Mouse (Mus musculus) erythroblast, embryonic 14.5 days (primary cell): Measurements from ENCODE around the gene Nfib.

Experiments
- GATA1 ChIP-seq: IDR thresholded peaks from 2 replicates; pipeline ENCODE4 v1.6.1; 2012; ENCODE audit warnings: low read length, inconsistent platforms, mixed read lengths
- TAL1 ChIP-seq: IDR thresholded peaks from 3 replicates; pipeline ENCODE4 v1.6.1; 2012; ENCODE audit warnings: low read length, inconsistent platforms, mixed read lengths

DNA sequence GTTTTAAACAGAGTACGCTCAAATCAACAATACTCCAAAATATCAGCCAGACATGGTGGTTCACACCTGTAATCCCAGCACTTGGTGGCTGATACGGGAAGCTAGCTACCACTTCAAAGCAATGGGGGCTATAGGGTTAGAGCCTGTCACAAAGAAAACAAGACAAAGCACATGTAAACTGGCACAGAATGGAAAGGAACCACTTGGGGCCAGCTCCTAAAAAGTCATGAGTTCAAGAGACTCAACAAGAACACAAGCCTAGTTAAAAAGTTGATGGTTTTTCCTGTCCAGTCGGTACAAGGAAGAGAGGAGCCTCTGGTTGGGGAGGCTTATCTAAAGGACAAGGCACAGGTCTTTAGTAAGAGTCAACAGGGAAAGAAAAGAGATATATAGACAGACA, 327.9 kb downstream of the Nfib start:
- TF ChIP-seq TAL1 (no peak), GATA1 (no peak)
